Mouse (Mus musculus): ENCODE measurements at regions not wholly inside any gene's neighbourhood (a gene's known extent, or its start where the extent isn't known, plus 50 kb on each side); places are given as distances from the start of the nearest gene placed in this dataset.

DNA sequence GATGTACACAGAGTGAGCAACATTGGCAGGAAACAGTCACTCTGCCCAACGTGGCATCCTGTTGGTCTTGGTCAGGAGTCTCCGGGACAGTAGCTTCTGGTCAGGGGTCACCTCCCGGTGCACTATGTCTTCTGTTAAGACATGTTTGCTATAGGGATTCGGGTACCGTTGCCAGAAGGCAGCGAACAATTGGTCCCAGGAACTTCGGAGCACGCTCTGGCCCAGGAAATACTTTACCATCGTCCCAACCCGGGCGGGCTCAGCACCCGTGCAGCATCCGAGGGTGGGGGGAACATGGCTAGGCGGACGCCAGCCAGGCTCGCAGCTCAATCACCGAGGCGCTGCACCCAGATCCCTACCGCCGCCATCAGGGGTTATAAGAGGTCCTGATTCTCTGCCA, 80.6 kb upstream of the Adam23 start:
- Histone ChIP-seq H3K9me3 (ENCODE audit: low read length) (no peaks in the 10 kb centered on the region), H3K9ac (replicated peaks; ENCODE audit: low read depth) (no peak overlapping the region), H3K27ac (ENCODE audit: low read length) (no peak overlapping the region), H3K36me3 (ENCODE audit: insufficient read depth, low read length) (no peaks in the 10 kb centered on the region), H3K4me2 (replicated peaks; ENCODE audit: low read depth, low read length) (no peak overlapping the region), H3K4me3 (ENCODE audit: low read depth, low read length) (no peak overlapping the region), H3K4me1 (ENCODE audit: insufficient read depth, low read depth, low read length) (no peaks in the 10 kb centered on the region), H3K27me3 (replicated peaks; ENCODE audit: insufficient read depth, low read length) (no peaks in the 10 kb centered on the region)
- DNase-seq (ENCODE audit: low spot score) (no peak), ATAC-seq (no peak)
- 94% methylated on average over 20 of the region's 20 CpGs for WGBS
- TF ChIP-seq CTCF (IDR thresholded peaks at IDR 0.05) (no peak), EP300 (IDR thresholded peaks at IDR 0.05) (no peak)

DNA sequence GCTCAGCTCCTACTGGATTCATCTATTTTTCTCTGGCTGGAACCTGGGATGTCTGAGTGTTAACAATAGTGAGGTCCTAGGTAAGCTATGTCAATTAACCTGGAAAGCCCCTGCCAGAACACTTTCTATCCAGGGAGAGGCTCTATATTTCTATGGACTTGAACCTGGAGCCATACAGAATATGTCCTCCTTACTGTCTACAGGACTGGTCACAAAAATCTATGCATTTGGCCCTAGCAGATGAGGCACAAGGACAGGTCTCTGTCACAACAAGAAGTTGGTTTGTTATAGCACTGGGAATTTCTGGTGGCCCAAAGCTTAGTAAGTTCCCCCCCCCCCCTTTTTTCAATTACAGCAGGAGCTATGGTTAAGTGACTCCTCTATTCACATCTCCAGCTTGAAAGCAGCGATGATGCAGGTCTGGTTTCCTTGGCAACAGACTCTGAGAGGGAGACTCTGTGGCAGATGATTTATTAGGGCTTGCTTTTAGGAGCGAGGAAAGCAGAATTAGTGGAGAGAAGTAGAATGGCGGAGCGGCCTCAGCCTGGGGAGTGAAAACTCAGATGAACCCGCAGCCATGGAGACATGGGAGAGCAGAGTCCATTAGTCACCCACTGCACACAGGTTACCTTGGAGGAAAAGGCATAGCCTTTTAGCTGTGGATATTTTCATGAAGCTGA, 77.9 kb upstream of the Adam23 start:
- ATAC-seq (no peak), DNase-seq (ENCODE audit: low spot score) (no peak)
- Histone ChIP-seq H3K36me3 (ENCODE audit: insufficient read depth, low read length) (no peaks in the 10 kb centered on the region), H3K9me3 (ENCODE audit: low read length) (no peaks in the 10 kb centered on the region), H3K27me3 (replicated peaks; ENCODE audit: insufficient read depth, low read length) (no peaks in the 10 kb centered on the region), H3K4me1 (ENCODE audit: insufficient read depth, low read depth, low read length) (no peaks in the 10 kb centered on the region), H3K27ac (ENCODE audit: low read length) (no peak overlapping the region), H3K4me2 (replicated peaks; ENCODE audit: low read depth, low read length) (no peak overlapping the region), H3K9ac (replicated peaks; ENCODE audit: low read depth) (no peak overlapping the region), H3K4me3 (ENCODE audit: low read depth, low read length) (no peak overlapping the region)
- TF ChIP-seq EP300 (IDR thresholded peaks at IDR 0.05) (no peak), CTCF (IDR thresholded peaks at IDR 0.05) (no peak)
- 35% methylated on average over 5 of the region's 5 CpGs for WGBS

- Histone ChIP-seq H3K4me2 (replicated peaks; ENCODE audit: low read depth, low read length) (no peak overlapping the region), H3K9me3 (ENCODE audit: low read length) (no peaks in the 10 kb centered on the region), H3K9ac (replicated peaks; ENCODE audit: low read depth) (no peak overlapping the region), H3K36me3 (ENCODE audit: insufficient read depth, low read length) (no peaks in the 10 kb centered on the region), H3K27me3 (replicated peaks; ENCODE audit: insufficient read depth, low read length) (no peaks in the 10 kb centered on the region), H3K27ac (ENCODE audit: low read length) (no peak overlapping the region), H3K4me1 (ENCODE audit: insufficient read depth, low read depth, low read length) (no peaks in the 10 kb centered on the region), H3K4me3 (ENCODE audit: low read depth, low read length) (no peak overlapping the region)
- no peak for TF ChIP-seq CTCF (IDR thresholded peaks at IDR 0.05)
- TF ChIP-seq EP300 (IDR thresholded peaks at IDR 0.05) = no peak
- 85% methylated on average over 3 of the region's 3 CpGs for WGBS
- DNase-seq (ENCODE audit: low spot score) (no peak), ATAC-seq (no peak)
These were observed 76.8 kb upstream of the Adam23 start for GRCm38 (mm10) chr1:63368921-63369320.

DNA sequence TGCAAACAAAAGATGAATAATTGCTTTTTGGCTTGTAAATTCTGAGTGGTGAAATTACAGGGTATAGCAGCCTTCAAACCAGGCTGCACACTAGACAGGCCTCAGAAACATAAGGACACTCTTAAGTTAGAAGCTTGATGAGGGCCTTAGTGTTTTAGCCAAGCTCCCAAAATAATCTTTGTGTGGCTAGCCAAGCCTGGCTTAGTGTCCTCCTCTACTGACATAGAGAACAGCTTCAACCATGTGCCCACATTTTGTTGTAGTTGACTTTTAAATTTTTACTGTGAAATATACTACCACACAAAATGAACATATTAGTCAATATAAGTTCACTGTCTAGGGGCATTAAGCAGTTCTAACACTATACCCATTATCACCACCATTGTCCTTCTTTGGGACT, 76.1 kb upstream of the Adam23 start:
- H3K27ac ChIP-seq (ENCODE audit: low read length) = no peak overlapping the region
- DNase-seq (ENCODE audit: low spot score) (no peak), ATAC-seq (no peak)
- H3K9ac ChIP-seq (replicated peaks; ENCODE audit: low read depth) = no peak overlapping the region
- H3K36me3 ChIP-seq (ENCODE audit: insufficient read depth, low read length) = no peaks in the 10 kb centered on the region
- H3K4me2 ChIP-seq (replicated peaks; ENCODE audit: low read depth, low read length) = no peak overlapping the region
- no peak overlapping the region for H3K4me3 ChIP-seq (ENCODE audit: low read depth, low read length)
- H3K9me3 ChIP-seq (ENCODE audit: low read length) = no peaks in the 10 kb centered on the region
- H3K4me1 ChIP-seq (ENCODE audit: insufficient read depth, low read depth, low read length) = no peaks in the 10 kb centered on the region
- no peak for TF ChIP-seq CTCF (IDR thresholded peaks at IDR 0.05)
- TF ChIP-seq EP300 (IDR thresholded peaks at IDR 0.05) = no peak
- no peaks in the 10 kb centered on the region for H3K27me3 ChIP-seq (replicated peaks; ENCODE audit: insufficient read depth, low read length)

DNA sequence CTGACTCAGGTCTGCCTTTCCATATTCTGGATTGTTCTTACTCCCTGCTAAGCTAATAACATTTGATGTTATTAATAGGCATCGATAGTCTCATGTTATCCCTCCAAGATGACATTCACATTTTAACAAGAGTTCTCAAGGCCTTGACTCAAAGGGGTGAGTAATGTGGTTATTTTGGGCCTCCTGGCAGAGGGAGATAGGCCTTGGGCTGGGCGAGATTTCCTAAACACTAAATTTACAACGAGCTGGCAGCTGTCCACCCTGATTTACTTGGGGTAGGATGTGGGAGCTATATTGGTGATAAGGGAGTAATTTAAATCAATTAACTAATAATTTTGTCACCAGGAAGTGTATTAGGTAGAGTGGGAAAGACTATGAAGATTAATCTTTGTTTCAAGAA, 62.6 kb upstream of the Adam23 start:
- no peaks in the 10 kb centered on the region for H3K36me3 ChIP-seq (ENCODE audit: insufficient read depth, low read length)
- H3K9me3 ChIP-seq (ENCODE audit: low read length) = no peaks in the 10 kb centered on the region
- no peak for ATAC-seq
- no peaks in the 10 kb centered on the region for H3K4me1 ChIP-seq (ENCODE audit: insufficient read depth, low read depth, low read length)
- no peak for DNase-seq (ENCODE audit: low spot score)
- H3K27me3 ChIP-seq (replicated peaks; ENCODE audit: insufficient read depth, low read length) = no peaks in the 10 kb centered on the region
- WGBS = 57% methylated on average over 3 of the region's 3 CpGs
- H3K4me3 ChIP-seq (ENCODE audit: low read depth, low read length) = no peak overlapping the region
- no peak overlapping the region for H3K9ac ChIP-seq (replicated peaks; ENCODE audit: low read depth)
- TF ChIP-seq EP300 (IDR thresholded peaks at IDR 0.05) (no peak), CTCF (IDR thresholded peaks at IDR 0.05) (no peak)
- H3K4me2 ChIP-seq (replicated peaks; ENCODE audit: low read depth, low read length) = no peak overlapping the region
- no peak overlapping the region for H3K27ac ChIP-seq (ENCODE audit: low read length)

DNA sequence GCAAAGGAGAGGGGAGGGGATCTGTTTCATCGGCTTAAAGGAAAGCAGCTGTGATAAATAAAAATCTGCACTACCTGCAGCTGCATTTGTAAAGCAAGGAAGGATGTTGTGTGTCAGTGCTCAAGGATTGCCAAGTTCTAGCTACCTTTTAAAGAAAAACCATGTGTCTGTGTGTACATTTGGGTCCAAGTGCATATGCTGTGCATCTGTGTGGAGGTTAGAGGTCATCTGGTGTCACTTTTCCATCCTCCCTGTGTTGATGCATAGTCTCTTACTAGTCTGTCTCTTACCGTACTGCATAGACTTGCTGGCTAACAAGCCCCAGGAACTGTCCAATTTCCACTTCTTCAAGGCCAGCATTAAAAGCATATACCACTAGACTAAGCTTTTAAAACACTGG, 60.6 kb upstream of the Adam23 start:
- Histone ChIP-seq H3K4me1 (ENCODE audit: insufficient read depth, low read depth, low read length) (no peaks in the 10 kb centered on the region), H3K9me3 (ENCODE audit: low read length) (no peaks in the 10 kb centered on the region), H3K27ac (ENCODE audit: low read length) (no peak overlapping the region), H3K9ac (replicated peaks; ENCODE audit: low read depth) (no peak overlapping the region), H3K4me3 (ENCODE audit: low read depth, low read length) (no peak overlapping the region), H3K27me3 (replicated peaks; ENCODE audit: insufficient read depth, low read length) (no peaks in the 10 kb centered on the region), H3K4me2 (replicated peaks; ENCODE audit: low read depth, low read length) (no peak overlapping the region), H3K36me3 (ENCODE audit: insufficient read depth, low read length) (no peaks in the 10 kb centered on the region)
- 37% methylated on average over 2 of the region's 2 CpGs for WGBS
- TF ChIP-seq EP300 (IDR thresholded peaks at IDR 0.05) (no peak), CTCF (IDR thresholded peaks at IDR 0.05) (no peak)
- DNase-seq (ENCODE audit: low spot score) = no peak
- ATAC-seq = no peak

- no peak for TF ChIP-seq EP300 (IDR thresholded peaks at IDR 0.05)
- TF ChIP-seq CTCF (IDR thresholded peaks at IDR 0.05) = no peak
- H3K4me3 ChIP-seq (ENCODE audit: low read depth, low read length) = no peak overlapping the region
- no peaks in the 10 kb centered on the region for H3K4me1 ChIP-seq (ENCODE audit: insufficient read depth, low read depth, low read length)
- H3K4me2 ChIP-seq (replicated peaks; ENCODE audit: low read depth, low read length) = no peak overlapping the region
- H3K27ac ChIP-seq (ENCODE audit: low read length) = no peak overlapping the region
- no peaks in the 10 kb centered on the region for H3K9me3 ChIP-seq (ENCODE audit: low read length)
- 76% methylated on average over 3 of the region's 3 CpGs for WGBS
- ATAC-seq = peak; percentile 28; the same call in 1 of the 2 replicates
- no peak overlapping the region for H3K9ac ChIP-seq (replicated peaks; ENCODE audit: low read depth)
- peak; percentile 8 for DNase-seq (ENCODE audit: low spot score)
- no peaks in the 10 kb centered on the region for H3K27me3 ChIP-seq (replicated peaks; ENCODE audit: insufficient read depth, low read length)
- H3K36me3 ChIP-seq (ENCODE audit: insufficient read depth, low read length) = no peaks in the 10 kb centered on the region
These were observed 50.3 kb upstream of the Adam23 start for GRCm38 (mm10) chr1:63395427-63395826.
